Mouse (Mus musculus) cerebellum, postnatal 36 days (tissue): ENCODE results near the gene Cfap77.

Experiments used
- DNase-seq, 2 experiments: peaks; one replicate each; pipeline ENCODE4 v3.0.0; 2021 to 2022; ENCODE audit warnings: mixed read lengths in 2 of 2

The Cfap77 gene

GRCm38 (mm10) chr2:29046151-29046550 is 8.7 kb downstream of the Cfap77 start:
- no peak for DNase-seq

- no peak for DNase-seq
Observed at GRCm38 (mm10) chr2:29042124-29042523, 12.7 kb downstream of the Cfap77 start.

- DNase-seq = no peak
Observed at GRCm38 (mm10) chr2:29041477-29041768, 13.4 kb downstream of the Cfap77 start.

- no peak for DNase-seq
Observed at GRCm38 (mm10) chr2:29040594-29041476, 14.0 kb downstream of the Cfap77 start.

DNA sequence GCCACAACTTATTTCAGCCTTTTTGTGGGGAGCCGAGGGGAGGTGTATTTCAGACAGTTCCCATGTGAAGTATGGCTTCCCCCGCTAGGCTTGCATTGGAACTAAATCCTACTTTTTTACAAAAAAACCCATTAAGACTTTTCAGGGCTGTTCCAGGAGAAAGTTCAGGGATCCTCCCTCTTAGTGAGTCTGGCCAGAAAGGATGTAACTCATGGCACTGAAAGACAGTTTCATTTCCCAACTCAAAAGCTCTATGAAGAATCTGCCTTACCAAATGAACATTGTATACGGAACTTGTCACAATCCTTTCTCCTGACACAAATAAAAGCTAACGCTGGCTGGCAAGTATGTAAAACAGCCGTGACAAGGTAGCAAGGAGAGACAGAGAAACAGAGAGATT is 15.1 kb downstream of the Cfap77 start:
- DNase-seq = no peak

- no peak for DNase-seq
Observed at GRCm38 (mm10) chr2:29035698-29036097, 19.2 kb downstream of the Cfap77 start.

DNA sequence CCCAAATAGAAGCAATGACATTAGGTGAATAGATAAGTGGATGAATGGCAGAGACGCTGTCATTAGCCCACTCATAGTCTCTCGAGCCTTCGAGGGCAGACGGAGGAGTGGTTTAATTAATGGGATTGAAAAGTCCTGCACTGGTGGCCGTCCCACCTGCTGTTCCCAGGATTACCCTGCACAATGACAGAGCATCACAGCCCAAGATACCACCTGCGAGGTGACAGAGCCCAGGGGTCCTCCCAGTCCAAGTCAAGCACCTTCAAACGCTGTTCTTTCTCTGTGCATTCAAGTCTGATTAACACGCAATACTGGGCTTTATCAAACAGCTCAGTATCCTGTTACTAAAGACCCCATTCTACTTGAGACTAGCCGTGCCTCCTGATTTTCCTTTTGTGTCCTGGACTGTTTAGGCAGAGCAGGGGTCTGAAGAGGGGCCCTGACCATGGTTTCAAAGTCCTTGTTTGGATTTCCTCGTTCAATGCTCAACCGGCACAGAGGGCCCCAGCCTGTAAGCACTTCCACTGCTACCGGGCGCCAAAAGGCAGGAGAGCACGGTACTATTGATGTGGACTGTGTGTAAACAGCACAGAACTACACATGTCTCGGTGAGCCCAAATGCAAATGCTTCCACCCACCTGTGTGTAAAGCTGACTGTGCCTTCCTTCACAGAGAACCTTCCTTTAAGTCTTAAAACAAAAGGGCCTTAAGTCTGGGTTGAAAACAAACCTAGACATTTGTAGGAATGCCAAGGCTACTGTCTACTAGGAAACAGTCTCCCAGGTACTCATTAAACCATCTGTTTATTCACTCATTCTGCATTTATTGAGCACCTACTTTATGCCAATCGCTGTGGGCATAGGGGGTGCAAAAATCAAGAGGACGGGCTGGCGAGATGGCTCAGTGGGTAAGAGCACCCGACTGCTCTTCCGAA is 20.1 kb downstream of the Cfap77 start:
- DNase-seq = no peak

DNA sequence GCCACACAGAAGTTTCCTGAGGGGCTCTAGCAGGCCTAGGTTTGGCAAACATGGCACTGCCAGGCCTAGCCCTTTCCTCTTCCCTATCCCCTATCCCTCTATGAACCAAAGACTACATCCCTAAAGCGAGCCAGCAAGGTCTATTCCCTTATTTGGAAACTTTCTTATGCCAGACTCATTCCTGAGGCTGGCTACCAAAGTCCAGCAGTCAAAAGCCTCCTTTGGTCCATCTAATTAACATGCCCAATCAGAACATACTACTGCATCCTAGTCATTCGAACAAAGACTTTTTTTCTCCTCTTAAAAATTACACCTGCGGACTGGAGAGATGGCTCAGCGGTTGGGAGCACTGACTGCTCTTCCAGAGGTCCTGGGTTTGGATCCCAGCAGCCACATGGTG is 22.9 kb downstream of the Cfap77 start:
- DNase-seq = no peak

GRCm38 (mm10) chr2:29030048-29030734 is 24.7 kb downstream of the Cfap77 start:
- no peak for DNase-seq

DNA sequence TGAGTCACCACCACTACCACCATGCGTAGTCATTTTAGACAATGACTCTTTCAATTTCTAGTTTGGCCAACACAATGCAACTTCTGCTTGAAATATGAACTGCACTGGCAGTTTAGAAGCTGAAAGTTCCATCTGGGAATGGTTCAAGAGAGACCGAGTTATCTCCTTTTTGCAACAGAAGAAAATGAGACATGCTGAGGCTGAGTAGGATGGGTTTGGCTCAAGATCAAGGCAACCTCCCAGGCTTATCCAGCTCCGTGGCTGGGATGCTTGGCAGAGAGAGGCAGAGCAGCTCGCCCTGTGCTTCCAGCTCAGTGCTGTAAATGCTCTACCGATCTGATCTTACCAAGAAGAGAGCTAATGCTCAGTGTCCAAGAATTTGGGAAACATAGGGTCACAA is 29.6 kb downstream of the Cfap77 start:
- DNase-seq = no peak

GRCm38 (mm10) chr2:29023001-29023400 is 31.9 kb downstream of the Cfap77 start:
- DNase-seq = no peak

DNA sequence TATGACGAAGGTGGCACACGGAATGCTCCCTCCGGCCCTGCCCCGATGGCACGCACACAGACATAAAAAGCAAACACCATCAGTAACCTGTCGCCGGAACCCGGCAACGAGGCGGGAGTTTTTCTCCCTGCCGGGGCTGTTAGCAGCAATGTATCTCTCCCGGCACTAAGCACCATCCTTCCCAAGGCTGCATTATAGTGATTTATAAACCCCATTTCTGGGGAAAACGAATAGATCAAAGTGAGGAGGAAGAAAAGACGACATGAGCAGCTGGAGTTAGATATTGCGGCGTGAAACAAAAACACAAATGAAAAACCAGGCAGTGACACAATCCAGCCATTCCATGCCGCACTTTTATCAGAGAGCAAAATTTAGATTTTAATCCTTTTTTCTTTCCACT is 33.8 kb downstream of the Cfap77 start:
- DNase-seq = no peak

DNA sequence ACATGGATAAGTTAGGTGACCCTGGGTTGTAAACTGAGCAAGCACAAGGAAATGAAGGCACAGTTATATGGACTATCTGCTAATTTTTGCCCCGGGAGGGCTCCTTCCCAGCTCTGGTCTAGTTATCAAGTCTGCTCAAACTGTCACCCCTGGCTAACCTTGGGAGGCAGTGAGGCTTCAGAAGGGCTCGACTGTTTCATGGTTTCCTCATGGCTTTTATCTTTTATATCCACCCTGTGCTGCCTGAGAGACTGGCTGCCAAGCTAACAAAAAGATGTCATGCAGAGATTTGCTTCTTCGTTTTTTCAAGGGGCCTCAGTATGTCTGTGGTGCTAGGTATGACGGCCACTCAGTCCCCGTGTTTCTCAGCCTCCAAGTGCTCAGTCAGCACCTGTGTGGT is 36.2 kb downstream of the Cfap77 start:
- no peak for DNase-seq

DNA sequence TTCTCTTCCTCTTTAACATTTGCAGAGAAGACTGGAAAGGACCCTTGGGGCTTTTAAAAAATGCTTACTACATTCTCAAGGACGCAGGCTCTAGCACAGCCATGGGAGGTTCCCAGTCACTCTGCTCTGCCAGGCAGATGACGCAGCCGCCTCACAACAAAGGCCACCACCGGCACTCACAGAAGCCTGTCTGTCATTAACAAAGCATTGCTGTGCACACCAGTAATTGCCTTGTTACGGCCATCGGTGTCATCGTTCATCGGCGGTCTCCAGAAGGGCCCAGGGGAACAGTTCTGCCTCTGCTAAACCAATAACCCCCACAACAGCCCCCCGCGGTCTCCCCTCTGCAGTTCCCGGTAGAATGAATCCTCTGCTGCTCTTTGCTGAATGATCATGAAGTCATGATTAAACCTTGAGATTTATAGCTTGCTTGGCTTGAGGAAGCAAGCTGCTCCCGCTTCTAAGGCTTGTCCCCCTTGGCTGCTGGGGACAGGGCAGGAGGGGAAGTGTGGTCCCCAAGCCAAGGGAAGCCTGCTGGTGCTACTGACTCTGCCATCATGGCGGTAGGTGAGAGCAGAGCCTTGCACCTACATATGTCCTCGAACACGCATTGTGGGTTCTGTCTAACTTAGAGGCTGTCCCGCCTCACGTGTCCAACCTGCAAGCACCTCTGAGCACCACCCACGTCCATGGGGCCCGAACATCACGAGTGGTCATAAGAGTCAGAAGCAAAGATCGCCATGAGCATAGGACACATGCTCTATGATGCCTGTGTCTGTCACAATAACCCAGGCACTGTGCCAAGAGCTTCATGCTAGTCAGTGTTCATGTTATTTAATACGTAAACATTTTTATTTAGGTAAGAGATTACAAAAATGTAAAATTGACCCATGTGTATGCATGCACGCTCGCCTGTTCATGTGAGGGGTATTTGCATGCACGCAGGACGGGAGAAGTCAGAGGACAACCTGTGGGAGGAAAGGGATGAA is 38.0 kb downstream of the Cfap77 start:
- no peak for DNase-seq

DNA sequence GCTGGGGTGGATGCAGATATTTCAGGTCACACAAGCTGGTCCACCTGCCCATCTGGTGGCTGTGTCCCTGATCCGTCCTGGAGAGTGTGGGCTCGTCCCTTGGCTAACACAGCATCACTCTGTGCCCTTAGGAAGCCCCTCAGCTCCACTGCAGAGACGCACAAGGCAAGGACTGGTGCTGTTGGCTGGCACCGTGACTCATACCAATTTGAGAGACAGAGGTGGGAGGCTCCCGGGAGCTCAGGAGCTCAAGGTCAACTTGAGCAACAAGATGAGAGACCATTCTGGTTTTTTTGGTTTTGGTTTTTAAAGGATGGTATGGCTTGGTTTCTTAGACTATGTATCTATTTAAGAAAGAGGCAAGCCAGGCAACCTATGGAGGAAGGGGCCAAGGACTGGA is 42.3 kb downstream of the Cfap77 start:
- no peak for DNase-seq

DNA sequence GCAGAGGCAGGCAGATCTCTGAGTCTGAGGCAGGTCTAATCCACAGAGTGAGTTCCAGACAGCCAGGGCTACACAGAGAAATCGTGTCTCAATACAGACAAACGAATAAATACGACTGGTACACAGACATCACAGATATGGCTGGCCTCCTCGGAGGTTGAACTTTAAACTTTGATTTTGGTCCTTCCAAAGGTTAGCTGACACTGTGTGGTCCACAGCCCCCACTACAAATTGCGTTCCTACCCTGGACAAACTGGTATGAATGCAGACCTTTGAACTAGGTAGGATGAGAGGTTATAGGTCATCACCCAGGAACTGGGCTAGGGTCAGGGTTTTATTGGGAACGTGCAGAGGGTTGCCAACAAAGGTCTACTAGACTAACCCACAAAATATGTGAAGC is 47.2 kb downstream of the Cfap77 start:
- DNase-seq = no peak

- no peak for DNase-seq
Observed at GRCm38 (mm10) chr2:29006455-29007034, 48.3 kb downstream of the Cfap77 start.

GRCm38 (mm10) chr2:29004037-29004436 is 50.8 kb downstream of the Cfap77 start:
- DNase-seq = no peak

DNA sequence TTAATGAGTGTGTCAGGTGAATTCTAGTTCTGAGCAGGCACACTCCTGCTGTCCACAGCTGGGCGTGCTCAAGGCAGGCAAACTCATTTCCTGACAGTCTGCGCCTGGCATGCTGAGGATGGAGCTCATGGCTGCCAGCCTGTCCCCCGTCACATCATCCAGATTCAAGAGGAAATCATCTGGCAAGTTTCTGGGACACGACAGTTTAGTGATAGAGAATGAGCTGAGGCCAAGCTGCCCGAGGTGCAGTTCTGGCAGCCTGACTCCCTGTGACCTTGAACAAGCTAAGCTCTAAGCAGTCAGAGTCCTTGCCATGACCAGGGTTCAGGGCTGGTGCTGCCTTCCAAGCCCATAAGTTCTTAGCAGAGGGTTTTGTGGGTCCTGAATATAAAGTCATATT is 56.6 kb downstream of the Cfap77 start:
- DNase-seq = no peak

GRCm38 (mm10) chr2:28997161-28997834 is 57.6 kb downstream of the Cfap77 start:
- DNase-seq = no peak

GRCm38 (mm10) chr2:28995436-28995835 is 59.4 kb downstream of the Cfap77 start:
- no peak for DNase-seq
